Mouse (Mus musculus): ENCODE results near the gene Cntn5. TPM values are rescaled to one million over a fixed set of nuclear protein-coding genes. Genes with fewer than 3 reads are reported as not detected.

Gene Cntn5
- polyA plus RNA-seq, 1 experiment from 2014 or later: 8.2 TPM

GRCm38 (mm10) chr9:10447220-10447837 is 457.2 kb downstream of the Cntn5 start:
- Histone ChIP-seq H3K9me3 (replicated peaks; ENCODE audit: control insufficient read depth, low read length) (no peaks in the 10 kb centered on the region), H3K4me1 (ENCODE audit: control insufficient read depth, insufficient read depth, low read length) (peaks cover 7% of the 10 kb centered on the region), H3K27ac (ENCODE audit: low read depth, low read length) (no peak overlapping the region), H3K36me3 (ENCODE audit: control insufficient read depth, insufficient read depth, low read length) (no peaks in the 10 kb centered on the region), H3K9ac (ENCODE audit: low read length) (no peak overlapping the region), H3K4me3 (ENCODE audit: low read depth, low read length) (no peak overlapping the region), H3K27me3 (replicated peaks; ENCODE audit: control insufficient read depth, insufficient read depth, low read length) (no peaks in the 10 kb centered on the region), H3K4me2 (ENCODE audit: low read length) (no peak overlapping the region)
- peak; percentile 50; the same call in 1 of the 2 replicates for ATAC-seq
- DNase-seq (ENCODE audit: low spot score): peak; percentile 48

- Histone ChIP-seq H3K4me1 (ENCODE audit: control insufficient read depth, insufficient read depth, low read length) (no peaks in the 10 kb centered on the region), H3K27ac (ENCODE audit: low read depth, low read length) (no peak overlapping the region)
- ATAC-seq: no peak
These were observed 492.5 kb downstream of the Cntn5 start for GRCm38 (mm10) chr9:10412075-10412474.

GRCm38 (mm10) chr9:10400099-10400498 is 504.5 kb downstream of the Cntn5 start:
- no peaks in the 10 kb centered on the region for H3K36me3 ChIP-seq (ENCODE audit: control insufficient read depth, insufficient read depth, low read length)
- H3K4me3 ChIP-seq (ENCODE audit: low read depth, low read length): no peak overlapping the region
- no peaks in the 10 kb centered on the region for H3K27me3 ChIP-seq (replicated peaks; ENCODE audit: control insufficient read depth, insufficient read depth, low read length)
- no peak overlapping the region for H3K27ac ChIP-seq (ENCODE audit: low read depth, low read length)
- no peak overlapping the region for H3K9ac ChIP-seq (ENCODE audit: low read length)
- WGBS: 91% methylated on average over 7 of the region's 7 CpGs
- DNase-seq (ENCODE audit: low spot score): no peak
- H3K4me1 ChIP-seq (ENCODE audit: control insufficient read depth, insufficient read depth, low read length): no peaks in the 10 kb centered on the region
- no peak overlapping the region for H3K4me2 ChIP-seq (ENCODE audit: low read length)
- no peaks in the 10 kb centered on the region for H3K9me3 ChIP-seq (replicated peaks; ENCODE audit: control insufficient read depth, low read length)
- no peak for ATAC-seq

More at GRCm38 (mm10) chr9:10412075-10412474, 492.5 kb downstream of the Cntn5 start:
- Histone ChIP-seq H3K4me2 (ENCODE audit: low read length) (no peak overlapping the region), H3K27me3 (replicated peaks; ENCODE audit: control insufficient read depth, insufficient read depth, low read length) (no peaks in the 10 kb centered on the region), H3K36me3 (ENCODE audit: control insufficient read depth, insufficient read depth, low read length) (no peaks in the 10 kb centered on the region), H3K9me3 (replicated peaks; ENCODE audit: control insufficient read depth, low read length) (no peaks in the 10 kb centered on the region), H3K9ac (ENCODE audit: low read length) (no peak overlapping the region), H3K4me3 (ENCODE audit: low read depth, low read length) (no peak overlapping the region)
- no peak for DNase-seq (ENCODE audit: low spot score)

GRCm38 (mm10) chr9:10389863-10390262 is 514.7 kb downstream of the Cntn5 start:
- WGBS: 87% methylated on average over 2 of the region's 2 CpGs
- ATAC-seq (no peak), DNase-seq (ENCODE audit: low spot score) (no peak)
- no peaks in the 10 kb centered on the region for H3K36me3 ChIP-seq (ENCODE audit: control insufficient read depth, insufficient read depth, low read length)
- H3K4me1 ChIP-seq (ENCODE audit: control insufficient read depth, insufficient read depth, low read length): no peaks in the 10 kb centered on the region
- H3K27me3 ChIP-seq (replicated peaks; ENCODE audit: control insufficient read depth, insufficient read depth, low read length): no peaks in the 10 kb centered on the region
- H3K27ac ChIP-seq (ENCODE audit: low read depth, low read length): no peak overlapping the region
- H3K9me3 ChIP-seq (replicated peaks; ENCODE audit: control insufficient read depth, low read length): no peaks in the 10 kb centered on the region
- no peak overlapping the region for H3K9ac ChIP-seq (ENCODE audit: low read length)
- H3K4me2 ChIP-seq (ENCODE audit: low read length): no peak overlapping the region
- H3K4me3 ChIP-seq (ENCODE audit: low read depth, low read length): no peak overlapping the region

GRCm38 (mm10) chr9:10384455-10384854 is 520.1 kb downstream of the Cntn5 start:
- Histone ChIP-seq H3K9me3 (replicated peaks; ENCODE audit: control insufficient read depth, low read length) (no peaks in the 10 kb centered on the region), H3K27ac (ENCODE audit: low read depth, low read length) (no peak overlapping the region), H3K4me1 (ENCODE audit: control insufficient read depth, insufficient read depth, low read length) (no peaks in the 10 kb centered on the region), H3K36me3 (ENCODE audit: control insufficient read depth, insufficient read depth, low read length) (no peaks in the 10 kb centered on the region), H3K4me3 (ENCODE audit: low read depth, low read length) (no peak overlapping the region), H3K9ac (ENCODE audit: low read length) (no peak overlapping the region), H3K4me2 (ENCODE audit: low read length) (no peak overlapping the region), H3K27me3 (replicated peaks; ENCODE audit: control insufficient read depth, insufficient read depth, low read length) (no peaks in the 10 kb centered on the region)
- 76% methylated on average over 1 of the region's 1 CpGs for WGBS
- DNase-seq (ENCODE audit: low spot score) (no peak), ATAC-seq (no peak)

- Histone ChIP-seq H3K27me3 (replicated peaks; ENCODE audit: control insufficient read depth, insufficient read depth, low read length) (no peaks in the 10 kb centered on the region), H3K4me3 (ENCODE audit: low read depth, low read length) (no peak overlapping the region), H3K4me2 (ENCODE audit: low read length) (no peak overlapping the region), H3K4me1 (ENCODE audit: control insufficient read depth, insufficient read depth, low read length) (no peaks in the 10 kb centered on the region), H3K27ac (ENCODE audit: low read depth, low read length) (no peak overlapping the region), H3K9me3 (replicated peaks; ENCODE audit: control insufficient read depth, low read length) (no peaks in the 10 kb centered on the region), H3K9ac (ENCODE audit: low read length) (no peak overlapping the region), H3K36me3 (ENCODE audit: control insufficient read depth, insufficient read depth, low read length) (no peaks in the 10 kb centered on the region)
- DNase-seq (ENCODE audit: low spot score): no peak
- no peak for ATAC-seq
These were observed 521.4 kb downstream of the Cntn5 start for GRCm38 (mm10) chr9:10383140-10383539.

- DNase-seq (ENCODE audit: low spot score): no peak
- no peaks in the 10 kb centered on the region for H3K27me3 ChIP-seq (replicated peaks; ENCODE audit: control insufficient read depth, insufficient read depth, low read length)
- no peaks in the 10 kb centered on the region for H3K9me3 ChIP-seq (replicated peaks; ENCODE audit: control insufficient read depth, low read length)
- no peaks in the 10 kb centered on the region for H3K36me3 ChIP-seq (ENCODE audit: control insufficient read depth, insufficient read depth, low read length)
- no peak for ATAC-seq
- no peak overlapping the region for H3K4me2 ChIP-seq (ENCODE audit: low read length)
- WGBS: 91% methylated on average over 4 of the region's 4 CpGs
- H3K27ac ChIP-seq (ENCODE audit: low read depth, low read length): no peak overlapping the region
- H3K4me1 ChIP-seq (ENCODE audit: control insufficient read depth, insufficient read depth, low read length): no peaks in the 10 kb centered on the region
- H3K4me3 ChIP-seq (ENCODE audit: low read depth, low read length): no peak overlapping the region
- H3K9ac ChIP-seq (ENCODE audit: low read length): no peak overlapping the region
These were observed 522.9 kb downstream of the Cntn5 start for GRCm38 (mm10) chr9:10381701-10382100.

- no peak overlapping the region for H3K4me2 ChIP-seq (ENCODE audit: low read length)
- no peaks in the 10 kb centered on the region for H3K27me3 ChIP-seq (replicated peaks; ENCODE audit: control insufficient read depth, insufficient read depth, low read length)
- H3K9ac ChIP-seq (ENCODE audit: low read length): no peak overlapping the region
- peak; percentile 27 for DNase-seq (ENCODE audit: low spot score)
- H3K36me3 ChIP-seq (ENCODE audit: control insufficient read depth, insufficient read depth, low read length): no peaks in the 10 kb centered on the region
- no peaks in the 10 kb centered on the region for H3K4me1 ChIP-seq (ENCODE audit: control insufficient read depth, insufficient read depth, low read length)
- H3K9me3 ChIP-seq (replicated peaks; ENCODE audit: control insufficient read depth, low read length): no peaks in the 10 kb centered on the region
- no peak for ATAC-seq
- H3K27ac ChIP-seq (ENCODE audit: low read depth, low read length): no peak overlapping the region
- no peak overlapping the region for H3K4me3 ChIP-seq (ENCODE audit: low read depth, low read length)
These were observed 528.3 kb downstream of the Cntn5 start for GRCm38 (mm10) chr9:10376261-10376660.

- Histone ChIP-seq H3K4me2 (ENCODE audit: low read length) (no peak overlapping the region), H3K27ac (ENCODE audit: low read depth, low read length) (no peak overlapping the region), H3K9ac (ENCODE audit: low read length) (no peak overlapping the region), H3K4me1 (ENCODE audit: control insufficient read depth, insufficient read depth, low read length) (no peaks in the 10 kb centered on the region), H3K4me3 (ENCODE audit: low read depth, low read length) (no peak overlapping the region), H3K27me3 (replicated peaks; ENCODE audit: control insufficient read depth, insufficient read depth, low read length) (no peaks in the 10 kb centered on the region), H3K9me3 (replicated peaks; ENCODE audit: control insufficient read depth, low read length) (no peaks in the 10 kb centered on the region), H3K36me3 (ENCODE audit: control insufficient read depth, insufficient read depth, low read length) (no peaks in the 10 kb centered on the region)
- ATAC-seq (no peak), DNase-seq (ENCODE audit: low spot score) (no peak)
- 75% methylated on average over 5 of the region's 5 CpGs for WGBS
These were observed 535.6 kb downstream of the Cntn5 start for GRCm38 (mm10) chr9:10368971-10369370.

All from forebrain, embryonic 14.5 days (tissue).